Mouse (Mus musculus) ES-E14 (cell line): ENCODE measurements at regions not wholly inside any gene's neighbourhood (a gene's known extent, or its start where the extent isn't known, plus 50 kb on each side); places are given as distances from the start of the nearest gene placed in this dataset.
A peak's percentile ranks its signal among the peaks of the same experiment; 100 is the strongest.

Experiments
- CHD2 ChIP-seq: IDR thresholded peaks from 2 replicates; pipeline ENCODE4 v1.6.1; 2014; ENCODE audit warnings: mild to moderate bottlenecking, low read depth, low read length, inconsistent platforms
- HCFC1 ChIP-seq: IDR thresholded peaks from 2 replicates; pipeline ENCODE4 v1.6.1; 2012; ENCODE audit warnings: low read length, inconsistent platforms, borderline replicate concordance; ENCODE audit not compliant: insufficient read depth
- MAFK ChIP-seq: IDR thresholded peaks from 2 replicates; pipeline ENCODE4 v1.6.1; 2014; ENCODE audit warnings: mild to moderate bottlenecking, low read depth, low read length, inconsistent platforms; ENCODE audit not compliant: insufficient read depth
- ZC3H11A ChIP-seq: IDR thresholded peaks from 2 replicates; pipeline ENCODE4 v1.6.1; 2012; ENCODE audit warnings: low read depth, mild to moderate bottlenecking, inconsistent platforms, low read length, borderline replicate concordance
- ZNF384 ChIP-seq: IDR thresholded peaks from 2 replicates; pipeline ENCODE4 v1.6.1; 2012; ENCODE audit warnings: low read depth, low read length, inconsistent platforms

DNA sequence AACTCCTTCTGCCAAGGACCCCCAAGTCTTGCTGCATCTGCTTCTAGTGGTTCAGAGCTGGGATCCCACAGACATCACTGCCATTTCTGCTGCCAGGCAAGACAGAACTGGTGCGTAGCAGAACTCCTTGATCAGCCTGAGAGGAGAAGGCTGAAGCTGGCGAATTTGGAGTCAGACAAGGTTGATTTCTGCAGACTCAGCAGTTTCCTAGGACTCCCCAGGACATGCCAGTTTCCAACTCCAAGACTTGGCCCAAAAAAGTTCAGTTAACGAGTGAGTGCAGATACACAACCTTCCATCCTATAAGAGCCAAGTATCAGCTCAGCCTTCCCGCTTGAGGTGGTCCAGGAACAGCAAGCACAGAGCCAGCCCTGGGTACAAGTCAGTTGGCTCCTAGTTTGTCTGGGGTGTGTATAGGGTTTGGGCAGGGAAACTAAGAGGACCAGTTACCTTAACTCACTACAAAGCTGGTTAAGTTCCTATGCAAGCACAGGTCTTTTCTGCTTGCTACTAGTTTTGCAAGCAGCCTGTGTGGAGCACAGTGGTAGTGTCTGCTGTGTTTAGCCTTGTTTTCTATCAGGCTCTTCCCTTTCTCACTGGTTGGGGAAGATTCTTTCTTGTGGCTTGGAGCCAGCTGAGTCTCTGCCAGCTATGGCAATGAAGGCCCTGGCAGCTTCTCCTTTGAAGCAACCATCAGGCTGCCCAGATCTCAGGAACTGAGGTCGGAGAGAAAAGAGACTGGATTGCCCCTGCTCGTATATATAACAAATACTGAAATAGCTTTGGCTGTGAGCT, 60.5 kb upstream of the Eci2 start:
- TF ChIP-seq ZNF384 (no peak), CHD2 (no peak), ZC3H11A (no peak), HCFC1 (no peak), MAFK (peak; percentile 91)
